Mouse (Mus musculus) embryonic facial prominence, embryonic 10.5 days (tissue): Measurements from ENCODE around the gene Ccdc71. TPM values are rescaled to one million over a fixed set of nuclear protein-coding genes. Genes with fewer than 3 reads are reported as not detected.

Source experiments
- DNase-seq: peaks from one replicate; pipeline ENCODE4 v3.0.0-alpha.2; 2017; ENCODE audit warnings: low spot score
- H3K27ac ChIP-seq: fragments of 300-500 bp; sonication (generic); replicated peaks from 2 replicates; pipeline ENCODE4 v1.5.1; 2016; ENCODE audit warnings: mild to moderate bottlenecking
- H3K27me3 ChIP-seq: fragments of 300-500 bp; sonication (generic); replicated peaks from 2 replicates; pipeline ENCODE4 v1.6.1; 2016; ENCODE audit warnings: low read depth, mild to moderate bottlenecking; ENCODE audit not compliant: poor library complexity, severe bottlenecking
- H3K36me3 ChIP-seq: fragments of 300-500 bp; sonication (generic); replicated peaks from 2 replicates; pipeline ENCODE4 v1.6.1; 2016; ENCODE audit warnings: mild to moderate bottlenecking, moderate library complexity
- H3K4me1 ChIP-seq: fragments of 300-500 bp; sonication (generic); 2 replicates; pipeline ENCODE4 v1.6.1; 2016
- H3K4me3 ChIP-seq: fragments of 300-500 bp; sonication (generic); 2 replicates; pipeline ENCODE4 v1.5.1; 2016; ENCODE audit warnings: mild to moderate bottlenecking, moderate library complexity
- H3K9me3 ChIP-seq: fragments of 300-500 bp; sonication (generic); 2 replicates; pipeline ENCODE4 v1.6.1; 2016; ENCODE audit warnings: mild to moderate bottlenecking
- WGBS: fragments of 180-500 bp; shearing (Covaris S2); methylation state at CpG from one replicate; pipeline ENCODE4 v1.1.7; 2016; 5-methylcytosine and 5-hydroxymethylcytosine counted together
- polyA plus RNA-seq: library from polyadenylated mRNA; unstranded; fragments of >200 nt; fragmentation: Nextera tagmentation; extraction: Ambion mirVana; gene quantifications from 2 replicates; pipeline ENCODE4 v1.2.1, GENCODE M21; 2016

Ccdc71 gene
- polyA plus RNA-seq, 1 experiment from 2014 or later = 57.5 TPM

GRCm38 (mm10) chr9:108461675-108462074 lies 1.3 kb downstream of the Ccdc71 start:
- H3K36me3 ChIP-seq = peaks cover 47% of the 10 kb centered on the region
- H3K27me3 ChIP-seq = no peaks in the 10 kb centered on the region
- peak overlapping the region; percentile 83 for H3K4me3 ChIP-seq
- no peaks in the 10 kb centered on the region for H3K9me3 ChIP-seq
- peaks cover 21% of the 10 kb centered on the region for H3K4me1 ChIP-seq
- DNase-seq = no peak
- WGBS = 90% methylated on average over 5 of the region's 5 CpGs
- peak overlapping the region; percentile 95; the same call in 1 of the 2 replicates for H3K27ac ChIP-seq

- no peak for DNase-seq
- 95% methylated on average over 10 of the region's 10 CpGs for WGBS
- peaks cover 21% of the 10 kb centered on the region for H3K4me1 ChIP-seq
- H3K27me3 ChIP-seq = no peaks in the 10 kb centered on the region
- H3K36me3 ChIP-seq = peaks cover 52% of the 10 kb centered on the region
- no peak overlapping the region for H3K4me3 ChIP-seq
- H3K9me3 ChIP-seq = no peaks in the 10 kb centered on the region
- H3K27ac ChIP-seq = no peak overlapping the region
These were observed 1.9 kb downstream of the Ccdc71 start for GRCm38 (mm10) chr9:108462192-108462591.

DNA sequence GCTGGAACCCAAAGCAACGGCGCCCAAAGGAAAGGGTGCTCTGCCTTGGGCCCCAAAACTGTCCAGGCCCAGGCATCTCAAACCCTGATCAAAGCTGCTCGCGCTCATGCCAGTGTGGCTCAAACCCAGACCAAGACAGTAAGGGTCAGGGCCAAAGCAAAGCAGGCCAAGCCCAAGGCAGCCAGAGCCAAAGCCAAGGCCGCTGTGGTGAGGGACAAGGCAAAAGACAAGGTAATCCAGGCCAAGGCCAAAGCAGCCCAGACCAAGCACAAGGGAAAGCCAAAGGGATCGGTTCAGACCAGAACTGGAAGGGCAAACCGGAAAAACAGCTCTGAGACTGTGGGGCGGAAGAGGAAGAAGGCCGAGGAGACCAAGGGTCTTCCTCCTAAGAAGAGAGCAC lies 3.4 kb downstream of the Ccdc71 start:
- no peaks in the 10 kb centered on the region for H3K9me3 ChIP-seq
- peaks cover 21% of the 10 kb centered on the region for H3K4me1 ChIP-seq
- WGBS = 97% methylated on average over 9 of the region's 9 CpGs
- H3K27me3 ChIP-seq = no peaks in the 10 kb centered on the region
- peaks cover 60% of the 10 kb centered on the region for H3K36me3 ChIP-seq
- no peak overlapping the region for H3K27ac ChIP-seq
- no peak overlapping the region for H3K4me3 ChIP-seq
- no peak for DNase-seq

- Histone ChIP-seq H3K36me3 (peaks cover 60% of the 10 kb centered on the region), H3K4me3 (no peak overlapping the region)
- DNase-seq = no peak
These were observed 5.9 kb downstream of the Ccdc71 start for GRCm38 (mm10) chr9:108466219-108466618.

DNA sequence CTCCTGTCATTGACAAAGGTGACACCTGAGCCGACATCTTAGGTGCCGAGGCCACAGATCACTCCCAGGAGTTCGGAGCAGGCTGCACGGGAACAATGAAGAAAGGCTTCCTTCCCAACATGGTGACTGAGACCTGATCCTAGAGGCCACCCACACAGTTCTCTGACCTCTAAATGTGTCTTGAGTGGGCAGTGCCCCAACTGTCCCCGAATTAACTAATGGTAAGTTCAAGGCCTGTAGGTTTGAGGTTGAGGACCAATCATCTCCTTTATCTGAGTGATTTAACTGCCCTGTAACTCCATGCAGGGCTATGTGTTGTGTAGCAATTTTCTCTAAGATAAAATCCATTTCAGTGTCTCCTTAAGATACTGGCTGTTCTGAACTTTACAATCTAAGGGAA lies 9.1 kb downstream of the Ccdc71 start:
- Histone ChIP-seq H3K9me3 (no peaks in the 10 kb centered on the region), H3K36me3 (peaks cover 35% of the 10 kb centered on the region), H3K27me3 (no peaks in the 10 kb centered on the region), H3K27ac (no peak overlapping the region), H3K4me1 (no peaks in the 10 kb centered on the region), H3K4me3 (no peak overlapping the region)
- WGBS = 79% methylated on average over 5 of the region's 5 CpGs
- DNase-seq = no peak

More at GRCm38 (mm10) chr9:108466219-108466618, 5.9 kb downstream of the Ccdc71 start:
- Histone ChIP-seq H3K27ac (no peak overlapping the region), H3K4me1 (peaks cover 14% of the 10 kb centered on the region), H3K27me3 (no peaks in the 10 kb centered on the region), H3K9me3 (no peaks in the 10 kb centered on the region)
- 97% methylated on average over 2 of the region's 2 CpGs for WGBS

- peaks cover 31% of the 10 kb centered on the region for H3K36me3 ChIP-seq
- H3K4me3 ChIP-seq = no peak overlapping the region
- H3K4me1 ChIP-seq = no peaks in the 10 kb centered on the region
- DNase-seq = no peak
- 80% methylated on average over 4 of the region's 4 CpGs for WGBS
- H3K27ac ChIP-seq = no peak overlapping the region
- H3K27me3 ChIP-seq = no peaks in the 10 kb centered on the region
- no peaks in the 10 kb centered on the region for H3K9me3 ChIP-seq
These were observed 9.5 kb downstream of the Ccdc71 start for GRCm38 (mm10) chr9:108469845-108470244.

DNA sequence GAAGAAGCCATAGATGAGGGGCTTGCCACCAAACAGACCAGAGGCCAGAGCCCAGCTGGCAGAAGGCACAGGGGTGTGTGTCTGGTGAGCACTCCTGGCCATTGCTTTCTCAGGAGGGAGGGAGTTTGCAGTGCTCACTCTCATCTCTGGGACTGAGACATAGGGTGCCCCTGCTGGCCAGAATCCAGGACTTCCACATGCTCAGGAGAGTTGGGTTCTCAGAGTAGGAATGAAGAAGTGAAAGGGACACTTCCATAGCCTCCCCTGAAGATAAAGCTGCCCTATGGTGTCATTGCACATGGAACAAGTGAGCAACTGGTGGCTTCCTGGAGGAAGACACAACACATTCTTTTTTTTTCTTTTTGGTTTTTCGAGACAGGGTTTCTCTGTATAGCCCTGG lies 14.2 kb downstream of the Ccdc71 start:
- Histone ChIP-seq H3K4me1 (peaks cover 13% of the 10 kb centered on the region), H3K4me3 (no peak overlapping the region; the same call in 1 of the 2 replicates), H3K36me3 (no peaks in the 10 kb centered on the region), H3K27ac (no peak overlapping the region), H3K9me3 (no peaks in the 10 kb centered on the region), H3K27me3 (no peaks in the 10 kb centered on the region)
- whole genome bisulfite sequencing = 86% methylated on average over 1 of the region's 1 CpGs
- no peak for DNase-seq

DNA sequence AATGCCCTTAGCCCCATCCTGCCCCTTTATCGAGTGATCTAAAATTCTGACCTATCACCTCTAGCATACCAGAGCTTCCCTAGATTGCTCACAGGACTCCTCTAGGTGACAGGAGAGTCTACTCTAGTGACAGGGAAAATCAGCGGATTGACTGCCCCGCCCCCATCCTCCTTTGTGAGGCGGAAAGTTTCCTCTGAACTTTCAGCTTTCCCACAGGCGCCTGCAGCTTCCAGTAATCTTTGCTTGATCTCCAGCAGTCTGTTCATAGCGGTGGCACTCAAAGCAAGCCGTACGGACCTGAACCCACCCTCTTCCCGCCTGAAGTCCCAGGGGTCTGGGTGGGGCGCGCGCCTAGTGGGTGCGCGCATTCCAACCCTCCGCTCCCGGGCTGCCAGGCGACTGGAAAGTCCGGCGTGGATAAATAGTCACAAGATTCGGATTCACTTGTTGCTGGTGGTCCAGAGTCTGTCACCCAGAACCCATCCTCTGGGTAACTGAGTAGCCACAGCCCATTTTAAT lies 18.4 kb downstream of the Ccdc71 start:
- Histone ChIP-seq H3K36me3 (peaks cover 28% of the 10 kb centered on the region), H3K9me3 (no peaks in the 10 kb centered on the region), H3K4me3 (peak overlapping the region; percentile 60), H3K27me3 (no peaks in the 10 kb centered on the region), H3K27ac (peak overlapping the region; percentile 90), H3K4me1 (peaks cover 37% of the 10 kb centered on the region)
- DNase-seq = peak; percentile 90
- under 1% methylated on average over 20 of the region's 20 CpGs for WGBS

DNA sequence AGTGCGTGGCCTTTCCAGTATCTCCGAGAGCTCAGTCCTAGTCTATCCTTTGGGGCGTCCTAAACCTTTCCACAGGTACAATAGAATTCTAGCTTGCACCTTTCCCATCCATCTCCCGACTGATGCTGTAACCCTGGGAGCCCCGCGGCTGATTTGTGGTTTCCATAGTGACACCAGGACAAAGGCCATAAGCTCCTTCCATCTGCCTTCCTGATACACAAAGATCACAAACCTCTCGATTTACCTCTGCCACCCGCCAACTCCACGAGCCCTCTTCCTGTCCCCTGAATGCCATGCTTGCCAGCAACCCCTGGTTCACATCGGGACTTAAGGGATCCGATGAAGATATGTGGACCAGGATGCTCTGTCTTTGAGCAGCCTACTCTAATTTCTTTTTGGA lies 18.9 kb downstream of the Ccdc71 start:
- no peak for DNase-seq
- peaks cover 37% of the 10 kb centered on the region for H3K4me1 ChIP-seq
- WGBS = 36% methylated on average over 11 of the region's 11 CpGs
- peak overlapping the region; percentile 90 for H3K27ac ChIP-seq
- H3K4me3 ChIP-seq = peak overlapping the region; percentile 60
- no peaks in the 10 kb centered on the region for H3K27me3 ChIP-seq
- H3K9me3 ChIP-seq = no peaks in the 10 kb centered on the region
- H3K36me3 ChIP-seq = peaks cover 33% of the 10 kb centered on the region

GRCm38 (mm10) chr9:108479721-108480351 lies 19.5 kb downstream of the Ccdc71 start, which contains the start of gene Lamb2:
Lamb2 (plus strand) TSS chr9:108479736.
- no peaks in the 10 kb centered on the region for H3K27me3 ChIP-seq
- no peaks in the 10 kb centered on the region for H3K9me3 ChIP-seq
- WGBS = 12% methylated on average over 10 of the region's 10 CpGs

GRCm38 (mm10) chr9:108480813-108481519 lies 20.6 kb downstream of the Ccdc71 start:
- Histone ChIP-seq H3K9me3 (no peaks in the 10 kb centered on the region), H3K36me3 (peaks cover 50% of the 10 kb centered on the region), H3K27me3 (no peaks in the 10 kb centered on the region), H3K4me3 (peak overlapping the region; percentile 60), H3K4me1 (peaks cover 37% of the 10 kb centered on the region), H3K27ac (no peak overlapping the region)
- WGBS = 94% methylated on average over 28 of the region's 28 CpGs
- no peak for DNase-seq

More at GRCm38 (mm10) chr9:108479721-108480351, 19.5 kb downstream of the Ccdc71 start, which contains the start of gene Lamb2:
- DNase-seq = peak; percentile 60
- peaks cover 37% of the 10 kb centered on the region for H3K4me1 ChIP-seq
- H3K27ac ChIP-seq = peak within 1 kb of the TSS; percentile 90
- peak within 1 kb of the TSS; percentile 60 for H3K4me3 ChIP-seq
- peaks cover 39% of the 10 kb centered on the region for H3K36me3 ChIP-seq

- no peak for DNase-seq
- Histone ChIP-seq H3K4me3 (no peak overlapping the region), H3K27me3 (no peaks in the 10 kb centered on the region), H3K36me3 (peaks cover 57% of the 10 kb centered on the region), H3K27ac (no peak overlapping the region), H3K4me1 (peaks cover 37% of the 10 kb centered on the region), H3K9me3 (no peaks in the 10 kb centered on the region)
- 89% methylated on average over 19 of the region's 19 CpGs for WGBS
These were observed 21.3 kb downstream of the Ccdc71 start for GRCm38 (mm10) chr9:108481520-108482210.
